Mouse (Mus musculus): Measurements from ENCODE around the gene Limk2. TPM values are rescaled to one million over a fixed set of nuclear protein-coding genes. Genes with fewer than 3 reads are reported as not detected.
A peak's percentile ranks its signal among the peaks of the same experiment; 100 is the strongest.

The Limk2 gene
- total RNA-seq (2015) (9.6 and 11.5 TPM in 2 replicates), total RNA-seq (2017) (27.5 and 30.4 TPM in 2 replicates)

- peak; percentile 99 for ATAC-seq (ENCODE audit: poor library complexity, severe bottlenecking)
These were observed at the start of gene Limk2 for GRCm38 (mm10) chr11:3408997-3409732. Gene Limk2 (minus strand): TSS chr11:3409189.

GRCm38 (mm10) chr11:3458428-3459104 is 49.6 kb upstream of the Limk2 start:
- no peak for ATAC-seq (ENCODE audit: poor library complexity, severe bottlenecking)

GRCm38 (mm10) chr11:3456354-3456753 is 47.4 kb upstream of the Limk2 start:
- ATAC-seq (ENCODE audit: poor library complexity, severe bottlenecking), result peak; percentile 39; the same call in 1 of the 2 replicates

- ATAC-seq (ENCODE audit: poor library complexity, severe bottlenecking), result no peak
These were observed 45.5 kb upstream of the Limk2 start for GRCm38 (mm10) chr11:3454506-3454905.

GRCm38 (mm10) chr11:3453467-3453866 is 44.5 kb upstream of the Limk2 start:
- no peak for ATAC-seq (ENCODE audit: poor library complexity, severe bottlenecking)

- no peak for ATAC-seq (ENCODE audit: poor library complexity, severe bottlenecking)
These were observed 43.8 kb upstream of the Limk2 start for GRCm38 (mm10) chr11:3452769-3453168.

GRCm38 (mm10) chr11:3452167-3452639 is 43.2 kb upstream of the Limk2 start, which contains the start of gene Rnf185:
Gene Rnf185 (minus strand): TSS chr11:3452363.
- ATAC-seq (ENCODE audit: poor library complexity, severe bottlenecking), result peak; percentile 94

- peak; percentile 64 for ATAC-seq (ENCODE audit: poor library complexity, severe bottlenecking)
These were observed 42.7 kb upstream of the Limk2 start for GRCm38 (mm10) chr11:3451701-3452163.

GRCm38 (mm10) chr11:3444875-3445274 is 35.9 kb upstream of the Limk2 start:
- peak; percentile 27; the same call in 1 of the 2 replicates for ATAC-seq (ENCODE audit: poor library complexity, severe bottlenecking)

- no peak for ATAC-seq (ENCODE audit: poor library complexity, severe bottlenecking)
These were observed 34.1 kb upstream of the Limk2 start for GRCm38 (mm10) chr11:3443091-3443490.

- no peak for ATAC-seq (ENCODE audit: poor library complexity, severe bottlenecking)
These were observed 33.7 kb upstream of the Limk2 start for GRCm38 (mm10) chr11:3442677-3443076.

GRCm38 (mm10) chr11:3441696-3442443 is 32.9 kb upstream of the Limk2 start:
- ATAC-seq (ENCODE audit: poor library complexity, severe bottlenecking), result no peak

- ATAC-seq (ENCODE audit: poor library complexity, severe bottlenecking), result no peak
These were observed 28.6 kb upstream of the Limk2 start for GRCm38 (mm10) chr11:3437621-3438020.

- no peak for ATAC-seq (ENCODE audit: poor library complexity, severe bottlenecking)
These were observed 24.8 kb upstream of the Limk2 start for GRCm38 (mm10) chr11:3433809-3434208.

GRCm38 (mm10) chr11:3431976-3432603 is 23.1 kb upstream of the Limk2 start:
- ATAC-seq (ENCODE audit: poor library complexity, severe bottlenecking), result no peak

- no peak for ATAC-seq (ENCODE audit: poor library complexity, severe bottlenecking)
These were observed 22.5 kb upstream of the Limk2 start for GRCm38 (mm10) chr11:3431515-3431914.

- no peak for ATAC-seq (ENCODE audit: poor library complexity, severe bottlenecking)
These were observed 19.6 kb upstream of the Limk2 start for GRCm38 (mm10) chr11:3428632-3429031.

GRCm38 (mm10) chr11:3427697-3428230 is 18.8 kb upstream of the Limk2 start:
- no peak for ATAC-seq (ENCODE audit: poor library complexity, severe bottlenecking)

- ATAC-seq (ENCODE audit: poor library complexity, severe bottlenecking), result no peak
These were observed 13.3 kb upstream of the Limk2 start for GRCm38 (mm10) chr11:3422242-3422641.

- ATAC-seq (ENCODE audit: poor library complexity, severe bottlenecking), result no peak
These were observed 9.8 kb upstream of the Limk2 start for GRCm38 (mm10) chr11:3418741-3419140.
